Mouse (Mus musculus) adrenal gland, postnatal 14 days (tissue): ENCODE measurements around the gene Mapk8ip3. TPM values are rescaled to one million over a fixed set of nuclear protein-coding genes. Genes with fewer than 3 reads are reported as not detected.
"Not testable (repeated sequence)": the region's sequence is repeated elsewhere in the genome, so short reads cannot be mapped to it uniquely, and the experiment has no call there.

Source experiments
- DNase-seq: peaks from one replicate; pipeline ENCODE4 v3.0.0; 2021; ENCODE audit warnings: mixed read lengths
- long read RNA-seq, 2 experiments: library from polyadenylated mRNA; stranded (forward); transcript quantifications; one replicate each; pipeline ENCODE4 v2.0.0; 2021
- total RNA-seq: library from RNA; stranded (reverse); gene quantifications from 2 replicates; pipeline ENCODE4 v1.2.3, GENCODE M21; 2021

Gene Mapk8ip3
- total RNA-seq, result 84.3 and 111 TPM in 2 replicates
- long read RNA-seq, experiment 1, partial matches to known transcripts, result 18 of 39 reads
- long read RNA-seq, experiment 1, other reads (novel, unspliced or antisense), result 19 of 39 reads
- long read RNA-seq, experiment 2, partial matches to known transcripts, result 10 of 27 reads
- long read RNA-seq, experiment 2, other reads (novel, unspliced or antisense), result 15 of 27 reads

GRCm38 (mm10) chr17:24936259-24937237 lies at the start of gene Mapk8ip3:
TSS of gene Mapk8ip3 (minus strand) at chr17:24936977.
- peak; percentile 98 for DNase-seq

- DNase-seq, result no peak
Measured at GRCm38 (mm10) chr17:24960852-24961715, 24.3 kb upstream of the Mapk8ip3 start.

DNA sequence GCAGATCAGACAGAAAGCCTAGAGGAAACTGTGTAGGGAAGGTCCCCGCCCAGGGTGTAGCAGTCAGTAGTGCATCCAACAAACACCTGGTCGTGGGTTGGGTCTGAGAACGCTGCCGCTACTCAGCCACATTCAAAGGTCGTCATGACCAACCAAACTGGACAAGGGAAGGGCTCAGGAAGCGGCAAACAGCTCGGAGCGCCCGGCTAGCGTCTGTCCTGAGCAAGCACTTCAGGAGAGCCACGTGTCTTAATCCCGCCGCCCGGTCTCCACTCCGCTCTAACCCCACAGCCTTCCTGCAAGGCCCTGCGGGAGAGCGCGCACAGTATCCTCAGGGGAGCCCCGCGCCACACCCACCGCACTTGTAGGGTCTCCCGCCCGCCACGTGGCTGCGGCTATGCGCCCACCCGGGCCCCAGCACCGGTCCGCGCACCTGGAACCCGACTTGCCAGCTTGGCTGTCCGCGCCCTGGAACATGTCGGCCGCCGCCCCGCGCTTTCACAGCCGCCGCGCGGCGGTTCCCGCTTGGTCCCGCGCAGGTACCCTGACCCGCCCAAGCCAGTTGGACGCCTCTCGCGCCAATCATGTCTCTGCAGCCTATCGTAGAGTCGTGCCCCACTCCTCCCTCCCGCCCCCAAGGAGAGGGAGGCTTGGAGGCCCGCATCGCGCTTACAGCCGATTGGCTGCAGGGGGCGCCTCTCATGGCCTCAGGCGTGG lies 23.5 kb upstream of the Mapk8ip3 start, which contains the start of gene Jpt2:
Jpt2 (minus strand) TSS at position 555 of the 717 bp plus-strand sequence.
- DNase-seq, result peak; percentile 99

DNA sequence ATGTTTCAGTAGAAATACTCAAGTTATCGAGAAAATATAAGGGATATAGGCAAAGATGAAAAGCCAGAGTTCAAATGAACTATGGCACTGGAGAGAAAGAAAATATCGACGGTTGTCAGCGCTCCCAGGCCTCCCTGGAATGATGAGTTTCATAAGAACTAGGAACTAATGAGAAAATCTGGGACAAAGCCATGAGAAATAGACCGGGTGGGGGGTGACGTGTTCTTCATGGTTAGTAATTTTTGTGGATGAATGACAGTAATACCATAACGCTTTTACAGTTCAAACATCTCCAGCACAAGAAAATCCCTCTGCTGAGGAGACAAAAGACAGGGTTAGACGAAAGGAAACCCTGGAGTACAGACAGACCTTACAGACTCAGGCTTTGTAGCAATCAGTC lies 22.6 kb upstream of the Mapk8ip3 start:
- no peak for DNase-seq

DNA sequence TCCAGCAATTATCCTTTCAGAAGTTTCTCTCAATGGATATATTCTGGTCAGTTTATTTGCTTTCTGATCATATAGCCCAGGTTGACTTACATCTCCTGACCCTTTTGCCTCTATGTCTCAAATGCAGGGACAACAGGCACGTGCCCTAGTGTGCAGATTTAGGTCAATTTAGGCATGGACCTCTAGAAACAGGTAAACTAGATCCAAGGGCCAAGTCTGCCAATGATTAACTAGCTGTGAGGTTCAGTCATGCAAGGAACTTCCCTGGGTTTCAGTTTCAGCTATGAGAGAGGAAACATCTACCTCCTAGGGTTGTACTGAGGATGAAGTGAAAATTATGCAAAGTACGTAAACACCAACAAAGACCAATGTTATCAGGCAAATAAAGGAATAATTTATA lies 16.5 kb upstream of the Mapk8ip3 start:
- DNase-seq, result no peak

GRCm38 (mm10) chr17:24950671-24951070 lies 13.9 kb upstream of the Mapk8ip3 start:
- DNase-seq, result no peak

DNA sequence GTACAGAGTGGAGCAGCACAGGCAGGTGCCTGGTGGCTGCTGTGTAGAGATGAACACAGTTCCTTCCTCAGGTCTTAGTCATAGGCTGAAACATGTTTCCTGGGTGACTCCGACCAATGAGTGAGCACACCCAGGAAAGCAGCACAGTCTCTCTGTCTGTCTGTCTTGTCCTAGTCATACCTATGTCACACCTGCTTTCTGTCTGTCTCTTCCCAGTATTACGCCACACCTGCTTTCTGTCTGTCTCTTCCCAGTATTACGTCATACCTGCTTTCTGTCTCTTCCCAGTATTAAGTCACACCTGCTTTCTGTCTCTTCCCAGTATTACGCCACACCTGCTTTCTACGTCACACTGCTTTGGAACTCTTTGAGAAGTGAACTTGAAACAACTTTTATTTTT lies 11.4 kb upstream of the Mapk8ip3 start:
- no peak for DNase-seq

GRCm38 (mm10) chr17:24943589-24943988 lies 6.8 kb upstream of the Mapk8ip3 start:
- not testable (repeated sequence) for DNase-seq

GRCm38 (mm10) chr17:24943036-24943435 lies 6.3 kb upstream of the Mapk8ip3 start:
- DNase-seq, result no peak

GRCm38 (mm10) chr17:24942453-24942852 lies 5.7 kb upstream of the Mapk8ip3 start:
- DNase-seq, result peak; percentile 54

DNA sequence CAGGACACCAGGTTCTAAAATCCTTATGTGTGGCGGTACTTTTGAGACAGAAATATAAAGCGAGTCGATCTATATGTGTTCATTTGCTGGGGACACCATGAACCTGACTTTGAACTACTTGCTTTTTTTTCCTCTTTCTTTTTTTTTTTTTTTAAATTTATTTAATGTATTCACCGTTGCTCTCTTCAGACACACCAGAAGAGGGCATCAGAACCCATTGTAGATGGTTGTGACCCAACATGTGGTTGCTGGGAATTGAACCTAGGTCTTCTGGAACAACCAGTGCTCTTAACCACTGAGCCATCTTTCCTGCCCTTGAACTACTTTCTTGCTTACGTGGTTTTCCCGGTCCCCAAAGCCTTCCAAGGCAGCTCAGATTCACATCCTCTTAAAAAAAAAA lies 489 bp upstream of the Mapk8ip3 start:
- no peak for DNase-seq

- DNase-seq, result no peak
Measured at GRCm38 (mm10) chr17:24935666-24936065, 1.1 kb downstream of the Mapk8ip3 start.

DNA sequence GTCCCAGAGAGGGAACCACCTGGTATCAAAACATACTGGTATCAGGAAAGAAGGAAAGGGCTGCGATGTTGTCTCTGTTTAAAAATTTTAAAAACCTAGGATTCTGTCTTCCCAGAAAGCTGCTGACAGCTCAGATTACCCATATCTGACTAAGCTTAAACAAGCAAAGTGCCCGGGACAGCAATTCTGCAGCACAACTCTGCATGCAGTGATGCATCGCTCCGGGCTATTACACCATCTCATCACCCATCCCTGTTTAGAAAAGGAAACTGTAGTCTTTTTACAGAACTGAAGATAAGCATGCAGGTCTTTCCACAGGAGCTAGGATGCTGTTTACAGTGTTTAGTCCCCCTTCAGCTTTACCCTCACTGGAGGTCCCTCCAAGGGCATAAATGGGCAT lies 1.9 kb downstream of the Mapk8ip3 start:
- DNase-seq, result peak; percentile 32

GRCm38 (mm10) chr17:24933163-24933562 lies 3.6 kb downstream of the Mapk8ip3 start:
- DNase-seq, result no peak

DNA sequence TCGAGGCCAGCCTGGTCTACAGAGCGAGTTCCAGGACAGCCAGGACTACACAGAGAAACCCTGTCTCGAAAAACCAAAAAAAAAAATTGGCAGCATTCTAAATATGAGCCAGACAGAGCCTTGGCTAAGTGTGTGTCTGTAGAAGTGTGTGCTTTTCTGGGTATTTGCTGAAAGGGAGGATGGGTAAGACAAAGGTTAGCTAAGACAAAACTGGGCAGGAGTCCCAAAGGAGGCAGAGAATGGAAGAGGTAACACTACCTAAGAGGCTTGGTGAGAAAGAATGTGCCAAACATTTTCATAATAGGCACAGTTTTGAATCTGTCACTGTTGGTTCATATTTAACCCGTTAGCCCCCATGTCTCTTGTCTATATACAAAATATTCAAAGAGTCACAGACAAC lies 4.3 kb downstream of the Mapk8ip3 start:
- no peak for DNase-seq

- DNase-seq, result peak; percentile 69
Measured at GRCm38 (mm10) chr17:24929506-24929905, 7.3 kb downstream of the Mapk8ip3 start.

- DNase-seq, result no peak
Measured at GRCm38 (mm10) chr17:24923246-24923645, 13.5 kb downstream of the Mapk8ip3 start.

DNA sequence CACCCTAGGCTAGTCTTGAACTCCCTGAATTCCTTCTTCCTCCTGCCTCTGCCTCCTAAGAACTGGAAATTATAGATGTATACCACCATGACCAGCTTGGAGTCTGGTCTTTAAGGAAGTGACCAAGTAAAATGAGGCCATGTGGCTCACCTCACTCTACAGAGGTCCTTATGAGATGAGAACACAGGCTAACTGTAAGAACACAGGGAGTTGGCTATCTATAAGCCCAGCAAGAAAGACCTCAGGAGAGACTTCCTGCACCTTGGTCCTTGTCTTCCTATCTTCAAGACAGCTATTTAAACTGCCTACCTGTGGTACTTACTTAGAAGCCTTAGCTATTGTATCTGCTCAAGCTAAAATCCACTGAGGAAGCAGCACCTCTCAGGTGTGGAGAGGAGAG lies 22.8 kb downstream of the Mapk8ip3 start:
- no peak for DNase-seq

GRCm38 (mm10) chr17:24907591-24907990 lies 29.2 kb downstream of the Mapk8ip3 start:
- peak; percentile 89 for DNase-seq

DNA sequence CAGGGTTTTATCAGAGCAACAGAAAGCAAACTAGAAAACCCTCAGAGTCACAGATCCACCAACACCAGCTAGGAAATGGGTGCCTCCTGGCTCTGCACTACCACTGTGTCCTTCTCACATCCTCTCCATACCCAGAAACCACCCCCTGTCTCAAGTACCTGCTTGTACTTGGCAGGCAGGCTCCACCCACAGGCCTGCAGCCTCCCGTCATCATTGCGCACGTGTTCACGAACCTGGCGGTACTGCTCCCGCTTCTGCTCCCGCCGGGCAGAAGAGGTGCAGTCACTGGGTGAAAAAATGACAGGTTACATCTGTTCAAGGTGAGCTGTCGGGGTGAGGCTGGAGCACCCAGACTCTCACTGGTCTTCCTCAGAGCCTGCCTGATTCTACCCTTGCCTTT lies 33.0 kb downstream of the Mapk8ip3 start:
- DNase-seq, result no peak

- DNase-seq, result peak; percentile 76
Measured at GRCm38 (mm10) chr17:24902671-24903474, 33.9 kb downstream of the Mapk8ip3 start.
